Mouse (Mus musculus): ENCODE measurements at regions not wholly inside any gene's neighbourhood (a gene's known extent, or its start where the extent isn't known, plus 50 kb on each side); places are given as distances from the start of the nearest gene placed in this dataset.

GRCm38 (mm10) chr17:15990303-15990702 lies 159.5 kb upstream of the Rgmb start:
- DNase-seq (ENCODE audit: low spot score), result no peak
- intact Hi-C loops (cut with DNase I), result no loop called here

GRCm38 (mm10) chr17:15981558-15981957 lies 150.7 kb upstream of the Rgmb start:
- DNase-seq (ENCODE audit: low spot score), result no peak
- intact Hi-C loops (cut with DNase I), result no loop called here

- DNase-seq (ENCODE audit: low spot score), result no peak
- intact Hi-C loops (cut with DNase I), result no loop called here
These were observed 146.7 kb upstream of the Rgmb start for GRCm38 (mm10) chr17:15977374-15978031.

DNA sequence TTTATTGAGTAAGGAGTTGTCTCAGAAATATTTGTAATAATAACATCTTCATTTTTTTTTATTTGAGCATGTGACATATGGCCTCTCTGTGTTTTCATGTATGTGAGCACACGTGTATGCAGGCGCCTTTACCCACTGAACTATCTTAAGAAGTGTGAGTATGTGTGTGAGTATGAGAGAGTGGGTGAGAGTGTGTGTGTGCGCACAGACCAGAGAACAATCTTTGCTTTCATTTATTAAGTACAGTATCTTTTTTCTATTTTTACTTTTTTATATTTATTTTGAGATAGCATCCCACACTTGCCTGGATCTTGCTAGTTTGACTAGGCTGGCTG lies 140.5 kb upstream of the Rgmb start:
- intact Hi-C loops (cut with DNase I), result no loop called here
- DNase-seq (ENCODE audit: low spot score), result no peak

DNA sequence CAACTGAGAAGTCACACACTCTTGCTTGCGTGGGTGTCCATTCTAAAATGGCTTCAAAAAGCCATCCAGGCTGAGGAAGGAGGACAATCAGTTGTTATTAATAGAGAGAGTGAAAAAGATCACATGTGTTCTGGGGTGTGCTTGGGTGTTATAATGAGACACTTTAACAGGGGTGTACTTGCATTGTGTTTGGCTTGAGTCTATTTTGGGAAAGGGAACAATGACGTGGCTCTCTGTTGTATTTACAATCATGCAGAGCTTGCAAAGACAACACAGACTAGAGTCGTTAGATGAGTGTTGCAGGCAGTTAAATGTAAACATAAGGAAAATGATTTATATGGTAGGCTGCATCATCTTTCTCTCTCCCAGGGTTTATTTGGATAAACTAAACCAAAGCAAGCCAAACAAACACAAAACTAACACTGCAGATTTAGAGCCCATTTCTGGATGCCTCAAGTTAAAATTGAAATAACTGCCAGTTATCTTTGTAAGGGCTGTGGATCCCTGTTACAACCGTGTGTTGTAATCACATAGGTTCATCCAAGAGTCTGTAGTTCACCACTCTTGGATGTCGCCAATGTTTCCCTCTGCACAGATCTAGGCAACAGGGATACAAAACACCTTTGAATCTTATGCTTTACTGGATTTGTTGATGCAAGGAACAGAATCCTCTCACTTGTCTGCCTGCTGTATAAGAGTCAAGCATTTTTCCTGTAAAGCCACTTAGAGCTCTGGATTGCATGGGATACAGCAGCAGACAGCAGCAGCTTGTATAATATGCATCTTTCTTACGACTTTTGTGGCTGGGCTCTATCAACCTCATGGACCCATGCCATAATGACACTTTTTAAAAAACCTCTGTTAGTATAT lies 139.9 kb upstream of the Rgmb start:
- DNase-seq (ENCODE audit: low spot score), result no peak

GRCm38 (mm10) chr17:15968331-15968730 lies 137.5 kb upstream of the Rgmb start:
- no peak for DNase-seq (ENCODE audit: low spot score)
- intact Hi-C loops (cut with DNase I), result no loop called here

More for the DNA sequence above, 139.9 kb upstream of the Rgmb start:
- intact Hi-C loops (cut with DNase I), result no loop called here

DNA sequence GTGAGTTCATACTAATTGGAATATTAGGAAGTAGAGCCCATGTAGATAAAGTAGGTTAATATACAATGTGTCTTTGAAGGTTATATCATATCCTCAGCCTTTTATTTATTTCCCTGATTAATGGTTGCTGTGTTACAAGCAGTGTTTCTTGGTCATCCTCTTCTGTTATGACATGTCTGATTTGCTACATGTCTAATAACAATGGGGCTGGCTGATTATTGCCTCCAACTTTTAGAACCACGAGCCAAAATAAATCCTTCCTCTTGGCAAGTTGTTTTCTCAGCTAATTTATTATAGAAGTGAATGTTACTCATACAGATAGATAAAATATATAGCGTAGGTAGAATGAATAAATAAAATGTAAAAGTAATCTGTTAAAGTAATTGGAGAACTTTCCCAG lies 124.8 kb upstream of the Rgmb start:
- intact Hi-C loops (cut with DNase I), result no loop called here
- no peak for DNase-seq (ENCODE audit: low spot score)

GRCm38 (mm10) chr17:15951641-15952040 lies 120.8 kb upstream of the Rgmb start:
- no peak for DNase-seq (ENCODE audit: low spot score)
- intact Hi-C loops (cut with DNase I), result no loop called here

GRCm38 (mm10) chr17:15949753-15950152 lies 118.9 kb upstream of the Rgmb start:
- DNase-seq (ENCODE audit: low spot score), result no peak
- intact Hi-C loops (cut with DNase I), result no loop called here

DNA sequence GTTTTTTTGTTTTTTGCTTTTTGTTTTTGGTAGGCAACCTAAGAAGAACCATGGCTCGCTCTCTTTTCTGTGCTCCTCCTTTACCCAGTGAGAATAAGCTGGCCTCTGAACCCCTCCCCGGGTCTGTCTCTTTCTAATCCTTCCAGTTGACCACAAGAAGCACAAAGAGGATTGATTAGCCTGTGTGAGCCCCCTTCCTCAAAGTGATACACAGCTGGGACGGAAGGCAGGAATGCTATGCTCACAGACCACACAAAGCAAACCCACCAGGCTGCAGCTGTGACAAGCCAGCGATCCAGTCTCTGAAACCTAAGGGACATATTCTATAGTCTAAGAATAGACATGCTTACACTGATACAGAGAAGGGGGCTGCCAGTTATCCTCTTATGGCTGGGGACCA lies 111.5 kb upstream of the Rgmb start:
- no peak for DNase-seq (ENCODE audit: low spot score)
- intact Hi-C loops (cut with DNase I), result no loop called here

DNA sequence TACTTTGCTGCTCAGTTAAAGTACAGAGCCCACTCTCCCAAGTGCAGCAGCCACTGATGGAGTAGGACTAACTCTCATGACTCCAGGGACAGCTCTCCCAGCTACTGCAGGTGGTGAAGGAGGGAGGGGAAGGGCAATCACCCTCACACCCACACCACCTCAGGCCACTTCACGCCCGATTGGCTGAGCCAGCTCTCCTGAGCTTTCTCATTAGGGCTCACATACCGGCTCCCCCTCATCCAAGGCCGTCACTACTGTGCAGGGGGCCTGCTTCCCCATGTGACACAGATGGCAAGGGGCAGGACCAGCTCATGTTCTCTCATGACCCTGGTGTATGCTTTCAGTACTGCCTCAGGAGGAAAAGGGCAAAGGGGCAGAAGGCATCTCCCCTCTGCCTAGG lies 87.8 kb upstream of the Rgmb start:
- no peak for DNase-seq (ENCODE audit: low spot score)
- intact Hi-C loops (cut with DNase I), result no loop called here

GRCm38 (mm10) chr17:15898689-15899419 lies 68.0 kb upstream of the Rgmb start:
- no peak for DNase-seq (ENCODE audit: low spot score)
- intact Hi-C loops (cut with DNase I), result no loop called here

- no peak for DNase-seq (ENCODE audit: low spot score)
- intact Hi-C loops (cut with DNase I), result no loop called here
These were observed 65.1 kb upstream of the Rgmb start for GRCm38 (mm10) chr17:15895968-15896367.

DNA sequence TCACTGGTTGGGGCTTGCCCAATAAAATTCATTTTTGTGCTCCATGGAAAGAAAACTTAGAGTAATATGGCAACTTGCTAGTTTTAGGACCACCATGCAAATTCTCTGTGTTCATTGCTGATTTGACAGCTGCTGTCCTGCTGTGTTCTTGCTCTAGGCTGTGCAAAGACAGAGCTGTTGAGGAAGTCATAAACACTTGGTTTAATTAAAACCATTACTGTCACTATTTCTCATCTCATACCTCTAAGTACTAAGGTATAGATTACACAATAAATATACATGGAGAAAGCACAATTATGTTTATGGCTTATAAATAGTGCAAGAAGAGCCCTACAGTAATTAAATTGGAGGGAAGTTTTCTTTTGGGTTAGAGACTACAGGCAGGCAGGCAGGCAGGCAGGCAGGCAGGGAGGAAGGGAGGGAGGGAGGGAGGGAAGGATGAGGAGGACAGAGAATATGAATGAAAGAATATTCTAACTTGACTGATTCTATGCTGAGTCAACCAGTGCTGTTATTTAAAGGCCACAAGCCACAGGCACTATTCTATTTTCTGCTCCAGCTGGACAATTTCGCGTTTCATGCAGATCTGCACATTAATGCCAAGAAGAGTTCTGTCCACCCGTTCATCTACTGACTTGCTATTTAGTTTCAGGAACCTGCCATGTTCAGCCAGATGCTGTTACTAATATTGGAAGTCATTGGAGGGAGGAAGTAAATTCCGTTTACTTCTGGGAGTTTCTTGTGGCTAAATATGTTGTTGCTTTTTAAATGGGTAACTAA lies 61.2 kb upstream of the Rgmb start:
- intact Hi-C loops (cut with DNase I), result no loop called here
- no peak for DNase-seq (ENCODE audit: low spot score)

- DNase-seq (ENCODE audit: low spot score), result no peak
- intact Hi-C loops (cut with DNase I), result no loop called here
These were observed 59.8 kb upstream of the Rgmb start for GRCm38 (mm10) chr17:15890595-15891140.

DNA sequence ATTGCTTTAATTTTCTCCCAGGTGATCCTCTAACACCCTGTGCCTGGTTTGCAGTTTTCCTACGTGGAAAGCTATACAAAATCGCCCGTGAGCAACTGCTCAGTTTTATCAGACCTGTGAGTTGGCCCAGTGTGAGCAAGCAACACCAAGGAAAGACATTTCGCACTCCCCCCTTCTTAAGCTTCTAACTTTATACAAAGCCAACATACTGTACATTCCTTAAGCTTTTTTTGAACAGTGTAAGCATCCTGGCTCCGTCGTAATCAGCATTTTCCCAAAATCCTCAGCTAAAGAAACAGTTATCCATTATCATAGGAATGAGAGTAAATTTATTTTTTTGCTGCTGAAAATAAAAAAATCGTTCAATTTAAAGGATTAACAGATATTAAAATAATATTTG lies 52.0 kb upstream of the Rgmb start:
- DNase-seq (ENCODE audit: low spot score), result no peak
- intact Hi-C loops (cut with DNase I), result no loop called here

DNA sequence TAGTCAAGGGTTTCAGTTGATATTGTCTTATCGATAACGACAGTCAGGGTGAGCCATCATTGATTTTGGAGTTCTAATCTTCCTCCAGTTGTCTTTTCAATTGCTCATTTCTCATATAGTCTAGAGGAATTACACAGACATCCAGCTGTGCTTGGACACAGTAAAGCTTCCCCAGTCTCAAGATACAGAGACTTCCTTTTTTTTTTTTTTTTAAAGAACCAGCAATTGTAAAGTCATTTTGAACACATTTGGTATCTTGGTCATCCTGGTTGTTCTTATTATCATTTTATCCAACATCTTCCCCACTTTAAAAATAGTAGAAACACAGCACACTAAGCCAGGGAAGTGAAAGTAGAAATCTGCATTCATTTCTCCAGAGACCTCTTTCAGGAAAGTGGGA lies 51.4 kb upstream of the Rgmb start:
- no peak for DNase-seq (ENCODE audit: low spot score)
- intact Hi-C loops (cut with DNase I), result no loop called here

All from heart, postnatal 25 days (tissue).